Mouse (Mus musculus): ENCODE measurements at regions not wholly inside any gene's neighbourhood (a gene's known extent, or its start where the extent isn't known, plus 50 kb on each side); places are given as distances from the start of the nearest gene placed in this dataset.
A peak's percentile ranks its signal among the peaks of the same experiment; 100 is the strongest.

GRCm38 (mm10) chr1:141974329-141974728, 1666.1 kb upstream of the B3galt2 start:
- no peaks in the 10 kb centered on the region for H3K27me3 ChIP-seq (ENCODE audit: control insufficient read depth, insufficient read depth, low read length)
- no peak overlapping the region for H3K9ac ChIP-seq (replicated peaks; ENCODE audit: low read depth, low read length)
- H3K36me3 ChIP-seq (ENCODE audit: control insufficient read depth, insufficient read depth, low read length) = no peaks in the 10 kb centered on the region
- H3K4me3 ChIP-seq (ENCODE audit: low read depth, low read length) = no peak overlapping the region
- no peak for ATAC-seq (ENCODE audit: low read depth)
- H3K4me2 ChIP-seq (ENCODE audit: low read depth, low read length) = no peak overlapping the region
- no peaks in the 10 kb centered on the region for H3K9me3 ChIP-seq (ENCODE audit: control insufficient read depth, low read length)
- no peaks in the 10 kb centered on the region for H3K4me1 ChIP-seq (ENCODE audit: control insufficient read depth, insufficient read depth, low read length)
- no peak overlapping the region for H3K27ac ChIP-seq (ENCODE audit: low read depth, low read length)

GRCm38 (mm10) chr1:141999769-142000168, 1640.7 kb upstream of the B3galt2 start:
- H3K27ac ChIP-seq (ENCODE audit: low read depth, low read length) = no peak overlapping the region
- no peak for ATAC-seq (ENCODE audit: low read depth)
- H3K27me3 ChIP-seq (ENCODE audit: control insufficient read depth, insufficient read depth, low read length) = no peaks in the 10 kb centered on the region
- no peaks in the 10 kb centered on the region for H3K4me1 ChIP-seq (ENCODE audit: control insufficient read depth, insufficient read depth, low read length)
- H3K4me3 ChIP-seq (ENCODE audit: low read depth, low read length) = no peak overlapping the region
- no peaks in the 10 kb centered on the region for H3K9me3 ChIP-seq (ENCODE audit: control insufficient read depth, low read length)
- no peak overlapping the region for H3K4me2 ChIP-seq (ENCODE audit: low read depth, low read length)
- H3K9ac ChIP-seq (replicated peaks; ENCODE audit: low read depth, low read length) = no peak overlapping the region
- H3K36me3 ChIP-seq (ENCODE audit: control insufficient read depth, insufficient read depth, low read length) = no peaks in the 10 kb centered on the region

- 34% methylated on average over 4 of the region's 4 CpGs for WGBS
- no peaks in the 10 kb centered on the region for H3K4me1 ChIP-seq (ENCODE audit: control insufficient read depth, insufficient read depth, low read length)
- ATAC-seq (ENCODE audit: low read depth) = peak; percentile 54; the same call in 1 of the 2 replicates
- no peak overlapping the region for H3K4me2 ChIP-seq (ENCODE audit: low read depth, low read length)
- H3K4me3 ChIP-seq (ENCODE audit: low read depth, low read length) = no peak overlapping the region
- H3K9me3 ChIP-seq (ENCODE audit: control insufficient read depth, low read length) = no peaks in the 10 kb centered on the region
- H3K9ac ChIP-seq (replicated peaks; ENCODE audit: low read depth, low read length) = no peak overlapping the region
- H3K27me3 ChIP-seq (ENCODE audit: control insufficient read depth, insufficient read depth, low read length) = no peaks in the 10 kb centered on the region
- no peak overlapping the region for H3K27ac ChIP-seq (ENCODE audit: low read depth, low read length)
- H3K36me3 ChIP-seq (ENCODE audit: control insufficient read depth, insufficient read depth, low read length) = no peaks in the 10 kb centered on the region
Observed at GRCm38 (mm10) chr1:142000335-142000734, 1640.1 kb upstream of the B3galt2 start.

GRCm38 (mm10) chr1:142006316-142006715, 1634.1 kb upstream of the B3galt2 start:
- H3K4me3 ChIP-seq (ENCODE audit: low read depth, low read length) = no peak overlapping the region
- 78% methylated on average over 1 of the region's 1 CpGs for WGBS
- H3K9ac ChIP-seq (replicated peaks; ENCODE audit: low read depth, low read length) = no peak overlapping the region
- H3K9me3 ChIP-seq (ENCODE audit: control insufficient read depth, low read length) = no peaks in the 10 kb centered on the region
- ATAC-seq (ENCODE audit: low read depth) = no peak
- no peaks in the 10 kb centered on the region for H3K4me1 ChIP-seq (ENCODE audit: control insufficient read depth, insufficient read depth, low read length)
- no peak overlapping the region for H3K4me2 ChIP-seq (ENCODE audit: low read depth, low read length)
- no peaks in the 10 kb centered on the region for H3K27me3 ChIP-seq (ENCODE audit: control insufficient read depth, insufficient read depth, low read length)
- H3K27ac ChIP-seq (ENCODE audit: low read depth, low read length) = no peak overlapping the region
- H3K36me3 ChIP-seq (ENCODE audit: control insufficient read depth, insufficient read depth, low read length) = no peaks in the 10 kb centered on the region

GRCm38 (mm10) chr1:142042751-142043150, 1597.7 kb upstream of the B3galt2 start:
- WGBS = 80% methylated on average over 2 of the region's 2 CpGs
- Histone ChIP-seq H3K27me3 (ENCODE audit: control insufficient read depth, insufficient read depth, low read length) (no peaks in the 10 kb centered on the region), H3K4me2 (ENCODE audit: low read depth, low read length) (no peak overlapping the region), H3K4me3 (ENCODE audit: low read depth, low read length) (no peak overlapping the region), H3K9ac (replicated peaks; ENCODE audit: low read depth, low read length) (no peak overlapping the region), H3K4me1 (ENCODE audit: control insufficient read depth, insufficient read depth, low read length) (no peaks in the 10 kb centered on the region), H3K27ac (ENCODE audit: low read depth, low read length) (no peak overlapping the region), H3K9me3 (ENCODE audit: control insufficient read depth, low read length) (no peaks in the 10 kb centered on the region), H3K36me3 (ENCODE audit: control insufficient read depth, insufficient read depth, low read length) (no peaks in the 10 kb centered on the region)
- no peak for ATAC-seq (ENCODE audit: low read depth)

GRCm38 (mm10) chr1:142055207-142055606, 1585.3 kb upstream of the B3galt2 start:
- no peak overlapping the region for H3K4me2 ChIP-seq (ENCODE audit: low read depth, low read length)

More at GRCm38 (mm10) chr1:142055207-142055606, 1585.3 kb upstream of the B3galt2 start:
- ATAC-seq (ENCODE audit: low read depth) = no peak
- peaks cover 3% of the 10 kb centered on the region; the same call in 1 of the 2 replicates for H3K9me3 ChIP-seq (ENCODE audit: control insufficient read depth, low read length)
- no peak overlapping the region for H3K27ac ChIP-seq (ENCODE audit: low read depth, low read length)
- no peaks in the 10 kb centered on the region for H3K4me1 ChIP-seq (ENCODE audit: control insufficient read depth, insufficient read depth, low read length)
- H3K4me3 ChIP-seq (ENCODE audit: low read depth, low read length) = no peak overlapping the region
- no peaks in the 10 kb centered on the region for H3K36me3 ChIP-seq (ENCODE audit: control insufficient read depth, insufficient read depth, low read length)
- no peak overlapping the region for H3K9ac ChIP-seq (replicated peaks; ENCODE audit: low read depth, low read length)
- no peaks in the 10 kb centered on the region for H3K27me3 ChIP-seq (ENCODE audit: control insufficient read depth, insufficient read depth, low read length)
